Mouse (Mus musculus): Measurements from ENCODE around the gene Lpar2. TPM values are rescaled to one million over a fixed set of nuclear protein-coding genes. Genes with fewer than 3 reads are reported as not detected.

The Lpar2 gene
- polyA plus RNA-seq, 2 experiments: 0.04 to 0.44 TPM

DNA sequence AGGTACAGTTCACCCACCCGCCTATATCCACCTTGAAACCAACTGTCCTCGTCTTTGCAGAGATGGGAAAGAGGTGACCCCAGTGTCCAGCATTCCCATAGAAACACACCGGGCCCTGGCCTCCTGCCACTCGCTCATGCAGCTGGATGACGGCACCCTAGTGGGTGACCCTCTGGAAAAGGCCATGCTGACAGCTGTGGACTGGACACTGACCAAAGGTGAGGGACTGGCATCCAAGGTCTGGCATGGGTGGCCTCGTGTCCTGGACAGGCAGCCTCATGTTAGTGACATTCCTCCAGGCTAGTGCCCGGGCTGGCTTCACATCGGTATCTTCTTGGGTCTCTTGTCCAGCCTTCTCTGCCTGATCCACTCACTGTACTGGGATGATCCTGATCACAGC lies 23.0 kb upstream of the Lpar2 start:
- Histone ChIP-seq H3K4me2 (ENCODE audit: low read depth) (no peak overlapping the region), H3K27me3 (ENCODE audit: control insufficient read depth, insufficient read depth, low read length) (no peaks in the 10 kb centered on the region), H3K9ac (replicated peaks) (no peak overlapping the region), H3K4me1 (replicated peaks; ENCODE audit: control insufficient read depth in 2 of 2, insufficient read depth in 2 of 2, low read length in 1 of 2) (no peaks in the 10 kb centered on the region), H3K36me3 (replicated peaks; ENCODE audit: control insufficient read depth, insufficient read depth, low read depth) (peaks cover 91% of the 10 kb centered on the region), H3K4me3 (ENCODE audit: insufficient read depth in 1 of 2, low read depth in 2 of 2, low read length in 2 of 2) (no peak overlapping the region), H3K9me3 (ENCODE audit: control insufficient read depth, low read length) (no peaks in the 10 kb centered on the region), H3K27ac (no peak overlapping the region)
- ATAC-seq (ENCODE audit: insufficient read depth): no peak
- 80% methylated on average over 8 of the region's 8 CpGs for WGBS (ENCODE audit: insufficient replicate concordance)
- DNase-seq (ENCODE audit: low read depth in 3 of 3, low spot score in 3 of 3): no peak
- TF ChIP-seq CTCF (IDR thresholded peaks at IDR 0.05; ENCODE audit: low read depth) (no peak), EP300 (IDR thresholded peaks at IDR 0.05; ENCODE audit: low read depth) (no peak)

DNA sequence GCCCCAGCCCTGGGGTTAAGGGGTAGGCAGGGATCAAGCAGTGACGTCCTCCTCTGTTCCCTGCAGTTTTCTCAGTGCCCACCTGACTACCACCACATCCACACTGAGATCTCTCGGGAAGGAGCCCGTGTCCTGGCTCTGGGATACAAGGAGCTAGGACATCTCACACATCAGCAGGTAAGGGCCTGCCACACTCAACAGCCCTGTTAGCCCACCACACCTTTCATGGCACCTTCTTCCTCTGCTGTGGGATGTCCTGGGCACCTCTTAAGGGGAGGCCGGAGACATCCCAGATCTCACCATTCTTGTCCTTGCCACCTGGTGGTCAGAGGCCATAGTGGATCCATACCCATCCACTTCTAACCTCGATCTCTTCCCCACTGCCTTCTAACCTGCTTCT lies 22.3 kb upstream of the Lpar2 start:
- no peaks in the 10 kb centered on the region for H3K27me3 ChIP-seq (ENCODE audit: control insufficient read depth, insufficient read depth, low read length)
- H3K36me3 ChIP-seq (replicated peaks; ENCODE audit: control insufficient read depth, insufficient read depth, low read depth): peaks cover 87% of the 10 kb centered on the region
- H3K27ac ChIP-seq: no peak overlapping the region
- no peak for DNase-seq (ENCODE audit: low read depth in 3 of 3, low spot score in 3 of 3)
- H3K9me3 ChIP-seq (ENCODE audit: control insufficient read depth, low read length): no peaks in the 10 kb centered on the region
- H3K9ac ChIP-seq (replicated peaks): no peak overlapping the region
- TF ChIP-seq CTCF (IDR thresholded peaks at IDR 0.05; ENCODE audit: low read depth) (peak; percentile 14; the same call in 1 of the 2 replicates), EP300 (IDR thresholded peaks at IDR 0.05; ENCODE audit: low read depth) (no peak)
- no peak for ATAC-seq (ENCODE audit: insufficient read depth)
- no peaks in the 10 kb centered on the region for H3K4me1 ChIP-seq (replicated peaks; ENCODE audit: control insufficient read depth in 2 of 2, insufficient read depth in 2 of 2, low read length in 1 of 2)
- 88% methylated on average over 5 of the region's 5 CpGs for WGBS (ENCODE audit: insufficient replicate concordance)
- no peak overlapping the region for H3K4me2 ChIP-seq (ENCODE audit: low read depth)
- no peak overlapping the region for H3K4me3 ChIP-seq (ENCODE audit: insufficient read depth in 1 of 2, low read depth in 2 of 2, low read length in 2 of 2)

DNA sequence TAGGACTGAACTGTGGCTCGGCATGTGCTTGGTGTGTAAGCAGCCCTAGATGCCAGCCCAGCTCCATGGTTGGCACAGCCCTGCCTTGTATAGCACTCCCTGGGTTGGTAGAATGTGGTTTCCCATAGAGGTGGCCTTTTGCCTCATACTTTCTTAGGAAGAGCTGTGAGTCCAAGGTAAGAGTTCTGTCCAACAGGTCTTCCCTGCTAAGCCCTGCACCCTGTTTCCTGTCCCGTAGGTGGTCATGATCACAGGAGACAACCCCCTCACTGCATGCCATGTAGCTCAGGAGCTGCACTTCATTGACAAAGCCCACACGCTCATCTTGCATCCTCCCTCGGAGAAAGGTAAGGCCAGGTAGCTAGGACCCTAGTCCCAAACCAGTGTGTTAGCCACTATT lies 20.4 kb upstream of the Lpar2 start:
- no peak overlapping the region for H3K27ac ChIP-seq
- no peak overlapping the region for H3K4me3 ChIP-seq (ENCODE audit: insufficient read depth in 1 of 2, low read depth in 2 of 2, low read length in 2 of 2)
- DNase-seq (ENCODE audit: low read depth in 3 of 3, low spot score in 3 of 3): no peak
- no peak overlapping the region for H3K9ac ChIP-seq (replicated peaks)
- TF ChIP-seq EP300 (IDR thresholded peaks at IDR 0.05; ENCODE audit: low read depth): no peak
- no peak for TF ChIP-seq CTCF (IDR thresholded peaks at IDR 0.05; ENCODE audit: low read depth)
- no peaks in the 10 kb centered on the region for H3K27me3 ChIP-seq (ENCODE audit: control insufficient read depth, insufficient read depth, low read length)
- no peak overlapping the region for H3K4me2 ChIP-seq (ENCODE audit: low read depth)
- no peak for ATAC-seq (ENCODE audit: insufficient read depth)
- no peaks in the 10 kb centered on the region for H3K4me1 ChIP-seq (replicated peaks; ENCODE audit: control insufficient read depth in 2 of 2, insufficient read depth in 2 of 2, low read length in 1 of 2)
- H3K9me3 ChIP-seq (ENCODE audit: control insufficient read depth, low read length): no peaks in the 10 kb centered on the region
- peaks cover 81% of the 10 kb centered on the region for H3K36me3 ChIP-seq (replicated peaks; ENCODE audit: control insufficient read depth, insufficient read depth, low read depth)
- 84% methylated on average over 4 of the region's 4 CpGs for WGBS (ENCODE audit: insufficient replicate concordance)

DNA sequence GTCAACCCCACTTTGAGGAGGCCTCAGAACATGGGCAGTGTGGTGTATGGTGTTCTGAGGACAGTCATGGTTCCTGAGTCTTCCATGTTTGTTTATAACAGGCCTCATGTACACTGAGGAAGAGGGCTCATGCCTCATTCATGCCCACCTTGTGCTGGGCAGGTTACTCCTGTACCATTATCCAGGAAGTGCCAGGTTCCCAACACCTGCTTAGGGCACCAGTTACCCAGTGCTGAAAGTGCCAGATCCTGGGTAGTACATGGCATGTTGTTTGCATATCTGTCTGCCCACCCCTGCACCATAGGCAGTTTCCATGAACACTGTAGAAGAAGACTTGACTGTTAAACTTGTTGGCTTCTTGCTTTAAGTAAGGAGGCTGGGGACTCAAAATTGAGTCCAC lies 20.0 kb upstream of the Lpar2 start:
- H3K9ac ChIP-seq (replicated peaks): no peak overlapping the region
- no peak for TF ChIP-seq CTCF (IDR thresholded peaks at IDR 0.05; ENCODE audit: low read depth)
- TF ChIP-seq EP300 (IDR thresholded peaks at IDR 0.05; ENCODE audit: low read depth): no peak
- H3K27ac ChIP-seq: no peak overlapping the region
- H3K9me3 ChIP-seq (ENCODE audit: control insufficient read depth, low read length): no peaks in the 10 kb centered on the region
- no peak overlapping the region for H3K4me3 ChIP-seq (ENCODE audit: insufficient read depth in 1 of 2, low read depth in 2 of 2, low read length in 2 of 2)
- DNase-seq (ENCODE audit: low read depth in 3 of 3, low spot score in 3 of 3) (no peak), ATAC-seq (ENCODE audit: insufficient read depth) (no peak)
- H3K4me2 ChIP-seq (ENCODE audit: low read depth): no peak overlapping the region
- peaks cover 79% of the 10 kb centered on the region for H3K36me3 ChIP-seq (replicated peaks; ENCODE audit: control insufficient read depth, insufficient read depth, low read depth)
- H3K4me1 ChIP-seq (replicated peaks; ENCODE audit: control insufficient read depth in 2 of 2, insufficient read depth in 2 of 2, low read length in 1 of 2): no peaks in the 10 kb centered on the region
- no peaks in the 10 kb centered on the region for H3K27me3 ChIP-seq (ENCODE audit: control insufficient read depth, insufficient read depth, low read length)

DNA sequence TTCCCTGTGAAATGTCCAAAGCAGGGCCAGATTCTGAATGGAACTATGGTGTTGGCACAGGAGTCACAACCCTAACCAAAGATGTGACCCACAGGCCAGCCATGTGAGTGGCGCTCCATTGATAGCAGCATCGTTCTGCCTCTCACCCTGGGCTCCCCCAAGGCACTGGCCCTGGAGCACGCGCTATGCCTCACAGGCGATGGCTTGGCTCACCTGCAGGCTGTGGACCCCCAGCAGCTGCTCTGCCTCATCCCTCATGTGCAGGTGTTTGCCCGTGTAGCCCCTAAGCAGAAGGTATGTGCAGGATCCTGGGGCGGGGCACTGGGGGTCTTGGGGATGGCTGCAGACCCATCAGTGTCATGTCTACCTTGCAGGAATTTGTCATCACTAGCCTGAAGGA lies 18.9 kb upstream of the Lpar2 start:
- H3K4me1 ChIP-seq (replicated peaks; ENCODE audit: control insufficient read depth in 2 of 2, insufficient read depth in 2 of 2, low read length in 1 of 2): 0 out of 4 replicates have a peak, but pooled peaks cover 0 to 2% of the 10 kb centered on the region in 2 experiments
- no peaks in the 10 kb centered on the region for H3K27me3 ChIP-seq (ENCODE audit: control insufficient read depth, insufficient read depth, low read length)
- no peak for DNase-seq (ENCODE audit: low read depth in 3 of 3, low spot score in 3 of 3)
- TF ChIP-seq EP300 (IDR thresholded peaks at IDR 0.05; ENCODE audit: low read depth): no peak
- no peak for TF ChIP-seq CTCF (IDR thresholded peaks at IDR 0.05; ENCODE audit: low read depth)
- H3K4me3 ChIP-seq (ENCODE audit: insufficient read depth in 1 of 2, low read depth in 2 of 2, low read length in 2 of 2): no peak overlapping the region
- H3K9ac ChIP-seq (replicated peaks): no peak overlapping the region
- no peak overlapping the region for H3K27ac ChIP-seq
- peaks cover 75% of the 10 kb centered on the region for H3K36me3 ChIP-seq (replicated peaks; ENCODE audit: control insufficient read depth, insufficient read depth, low read depth)
- ATAC-seq (ENCODE audit: insufficient read depth): no peak
- 87% methylated on average over 7 of the region's 7 CpGs for WGBS (ENCODE audit: insufficient replicate concordance)
- H3K9me3 ChIP-seq (ENCODE audit: control insufficient read depth, low read length): no peaks in the 10 kb centered on the region
- H3K4me2 ChIP-seq (ENCODE audit: low read depth): no peak overlapping the region

Measured in liver, embryonic 14.5 days (tissue).